Mouse (Mus musculus) liver, embryonic 14.5 days (tissue): ENCODE measurements around the gene Cnppd1. TPM values are rescaled to one million over a fixed set of nuclear protein-coding genes. Genes with fewer than 3 reads are reported as not detected.
A peak's percentile ranks its signal among the peaks of the same experiment; 100 is the strongest.

Experiments used
- ATAC-seq: fragments of 200-750 bp; cut with Nextera tagmentation; 2 replicates; pipeline ENCODE4 v1.8.0; 2017; ENCODE audit warnings: moderate number of reproducible peaks, mild to moderate bottlenecking, moderate library complexity; ENCODE audit not compliant: insufficient read depth
- DNase-seq, 3 experiments: peaks; one replicate each; pipeline ENCODE4 v3.0.0-alpha.2; 2012 to 2013; ENCODE audit warnings: low read depth in 3 of 3, low spot score in 3 of 3
- H3K27ac ChIP-seq: fragments of 300-500 bp; sonication (generic); 2 replicates; pipeline ENCODE4 v1.5.1; 2014; ENCODE audit warnings: moderate library complexity, mild to moderate bottlenecking, control low read depth, inconsistent platforms
- H3K27me3 ChIP-seq: fragments of 300-500 bp; sonication (generic); 2 replicates; pipeline ENCODE4 v1.6.1; 2014; ENCODE audit warnings: mild to moderate bottlenecking, low read length, moderate library complexity; ENCODE audit not compliant: control insufficient read depth, insufficient read depth
- H3K36me3 ChIP-seq: fragments of 300-500 bp; sonication (generic); replicated peaks from 2 replicates; pipeline ENCODE4 v1.6.1; 2014; ENCODE audit warnings: low read depth; ENCODE audit not compliant: control insufficient read depth, insufficient read depth
- H3K4me1 ChIP-seq, 2 experiments: fragments of 200-500 bp in 1 of 2; fragments of 300-500 bp in 1 of 2; sonication (generic) in 1 of 2; replicated peaks; 2 replicates each; pipeline ENCODE4 v1.6.1; 2012 to 2014; ENCODE audit warnings: antibody characterized with exemption in 1 of 2, inconsistent platforms in 1 of 2, low read length in 1 of 2; ENCODE audit not compliant: control insufficient read depth in 2 of 2, insufficient read depth in 2 of 2
- H3K4me2 ChIP-seq: fragments of 300-500 bp; sonication (generic); 2 replicates; pipeline ENCODE4 v1.6.1; 2014; ENCODE audit warnings: low read depth, mild to moderate bottlenecking, control low read depth, moderate library complexity
- H3K4me3 ChIP-seq, 2 experiments: fragments of 200-500 bp in 1 of 2; fragments of 300-500 bp in 1 of 2; sonication (generic) in 1 of 2; 2 replicates each; pipeline ENCODE4 v1.5.1; 2012 to 2014; ENCODE audit warnings: low read depth in 2 of 2, low read length in 2 of 2, mild to moderate bottlenecking in 2 of 2, control low read depth in 1 of 2, inconsistent platforms in 1 of 2, moderate library complexity in 1 of 2; ENCODE audit not compliant: insufficient read depth in 1 of 2
- H3K9ac ChIP-seq: fragments of 300-500 bp; sonication (generic); replicated peaks from 2 replicates; pipeline ENCODE4 v1.6.1; 2014; ENCODE audit warnings: mild to moderate bottlenecking, control low read depth, moderate library complexity
- H3K9me3 ChIP-seq: fragments of 300-500 bp; sonication (generic); 2 replicates; pipeline ENCODE4 v1.6.1; 2016; ENCODE audit warnings: low read length, mixed read lengths; ENCODE audit not compliant: control insufficient read depth
- CTCF ChIP-seq: IDR thresholded peaks from 2 replicates; pipeline ENCODE4 v1.5.1; 2016; ENCODE audit warnings: antibody characterized with exemption, low read depth, control low read depth
- EP300 ChIP-seq: IDR thresholded peaks from 2 replicates; pipeline ENCODE4 v1.6.1; 2016; ENCODE audit warnings: antibody characterized with exemption, low read depth
- WGBS: fragments of 180-500 bp; shearing (Covaris S2); extraction: QIAGEN DNeasy Blood & Tissue Kit; methylation state at CpG from one replicate; pipeline ENCODE4 v1.1.7; 2014; ENCODE audit not compliant: insufficient replicate concordance; 5-methylcytosine and 5-hydroxymethylcytosine counted together
- polyA plus RNA-seq, 2 experiments: library from polyadenylated mRNA; depleted of rRNA in 1 of 2; stranded (reverse) in 1 of 2; unstranded in 1 of 2; fragments of >200 nt; fragmentation: Nextera tagmentation in 1 of 2; extraction: Ambion mirVana in 1 of 2; gene quantifications; 2 replicates each; pipeline versions ENCODE4 v1.2.1 to v1.2.3; 2012 to 2014

The Cnppd1 gene
- polyA plus RNA-seq, 2 experiments, result 31.1 to 33.3 TPM

DNA sequence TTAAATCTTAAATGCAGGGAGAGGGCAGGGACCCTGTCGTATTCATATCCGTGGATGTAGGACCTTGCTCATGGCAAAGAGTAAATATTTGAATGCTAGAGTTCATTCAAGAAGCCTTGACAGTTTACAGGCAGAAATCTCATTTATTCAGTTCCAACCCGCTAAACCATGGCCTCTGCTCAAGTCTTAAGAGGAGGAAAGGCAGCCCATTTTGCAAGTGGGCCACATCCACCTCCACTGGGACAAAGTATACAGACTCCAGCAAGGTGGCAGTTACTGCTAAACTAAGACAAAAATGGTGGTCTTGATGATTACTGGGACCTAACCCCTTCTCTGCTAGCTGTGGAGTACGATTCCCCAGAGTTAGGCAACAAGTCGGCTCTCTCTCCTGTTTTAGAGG lies 17.1 kb downstream of the Cnppd1 start:
- Histone ChIP-seq H3K27ac (peak overlapping the region; percentile 96), H3K4me3 (peak overlapping the region; percentile 69 to 72), H3K9me3 (no peaks in the 10 kb centered on the region), H3K4me2 (peak overlapping the region; percentile 88), H3K36me3 (no peaks in the 10 kb centered on the region), H3K27me3 (no peaks in the 10 kb centered on the region), H3K9ac (peak overlapping the region; percentile 76), H3K4me1 (peaks cover 12 to 15% of the 10 kb centered on the region in 2 experiments)
- no peak for TF ChIP-seq EP300
- no peak for TF ChIP-seq CTCF
- WGBS, result 29% methylated on average over 5 of the region's 5 CpGs
- DNase-seq, result no peak
- no peak for ATAC-seq

DNA sequence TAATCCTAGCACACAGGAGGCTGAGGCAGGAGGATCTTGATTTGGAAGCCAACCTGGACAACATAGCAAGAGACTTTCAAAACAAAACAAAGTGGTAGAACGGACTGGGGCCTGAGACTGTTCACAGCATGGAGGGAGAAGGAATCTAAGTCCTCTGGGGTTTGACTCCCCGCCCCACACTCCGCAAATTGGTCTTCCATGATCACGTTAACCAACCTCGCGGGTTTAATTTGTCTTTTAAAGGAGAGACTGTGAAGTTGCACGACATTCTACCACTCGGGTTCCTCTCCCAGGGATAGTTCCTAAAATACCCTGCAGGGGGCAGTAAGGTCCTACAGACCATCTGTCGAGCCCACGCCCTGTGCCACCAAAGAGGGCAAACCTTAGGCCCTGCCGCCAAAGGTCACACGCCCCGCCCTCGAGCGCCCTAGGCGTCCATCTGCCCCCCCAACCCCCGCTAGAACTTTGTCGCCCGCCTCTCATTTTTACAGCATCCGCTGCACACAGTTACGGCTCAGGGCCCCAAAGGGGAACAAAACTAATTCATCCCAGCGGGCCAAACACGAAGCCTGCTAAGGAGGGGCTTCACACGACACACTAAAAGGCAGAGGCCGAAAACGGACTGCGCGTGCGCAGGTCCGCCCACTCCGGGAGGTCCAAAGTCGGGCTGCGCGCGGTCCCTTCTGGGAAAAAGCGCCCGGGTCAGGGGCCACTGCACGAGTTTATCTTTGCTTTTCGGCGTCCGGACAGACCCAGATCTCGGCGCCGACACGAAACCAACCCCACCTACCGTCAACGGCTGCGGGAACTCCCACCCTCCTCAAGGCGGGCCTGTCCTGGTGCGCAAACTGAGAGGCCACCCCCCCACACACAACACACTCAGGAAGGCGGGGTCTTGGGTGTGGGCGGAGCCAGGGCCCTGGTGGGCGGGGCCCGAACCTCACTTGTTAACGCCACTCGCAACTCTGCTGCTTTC lies 17.9 kb downstream of the Cnppd1 start, which contains the start of gene Nhej1:
Nhej1 (minus strand) TSS at position 855 of the 976 bp plus-strand sequence.
- Histone ChIP-seq H3K4me1 (peaks cover 12 to 15% of the 10 kb centered on the region in 2 experiments), H3K27me3 (no peaks in the 10 kb centered on the region), H3K9me3 (no peaks in the 10 kb centered on the region), H3K36me3 (no peaks in the 10 kb centered on the region), H3K4me2 (peak within 1 kb of the TSS; percentile 88), H3K27ac (peak within 1 kb of the TSS; percentile 96), H3K4me3 (peak within 1 kb of the TSS; percentile 69 to 72), H3K9ac (peak within 1 kb of the TSS; percentile 76)
- 2% methylated on average over 56 of the region's 56 CpGs for WGBS
- TF ChIP-seq CTCF (peak; percentile 94), EP300 (peak; percentile 52)
- DNase-seq (peak; percentile 92 to 95 (median 93)), ATAC-seq (peak; percentile 96)

DNA sequence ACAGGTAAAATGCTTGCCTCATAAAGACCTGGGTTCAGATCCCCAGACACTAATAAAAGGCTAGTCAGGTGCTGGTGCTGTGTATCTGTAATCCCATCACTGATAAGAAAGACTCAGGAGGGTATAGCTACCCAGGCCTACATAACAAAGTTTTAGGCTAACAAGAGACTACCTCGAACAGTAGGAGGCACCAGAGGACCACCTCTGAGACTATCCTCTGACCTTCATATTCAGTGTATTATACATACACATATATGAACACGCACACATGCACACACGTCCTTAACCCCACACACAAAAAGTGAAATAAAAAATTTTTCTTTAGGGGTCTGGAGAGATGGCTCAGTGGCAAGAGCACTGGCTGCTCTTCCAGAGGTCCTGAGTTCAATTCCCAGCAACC lies 20.3 kb downstream of the Cnppd1 start:
- no peak overlapping the region for H3K27ac ChIP-seq
- H3K36me3 ChIP-seq, result no peaks in the 10 kb centered on the region
- H3K9me3 ChIP-seq, result no peaks in the 10 kb centered on the region
- H3K4me3 ChIP-seq, result no peak overlapping the region
- ATAC-seq (no peak), DNase-seq (no peak)
- no peaks in the 10 kb centered on the region for H3K27me3 ChIP-seq
- H3K9ac ChIP-seq, result no peak overlapping the region
- peaks cover 12 to 15% of the 10 kb centered on the region in 2 experiments for H3K4me1 ChIP-seq
- TF ChIP-seq CTCF (peak; percentile 48; the same call in 1 of the 2 replicates), EP300 (no peak)
- 58% methylated on average over 3 of the region's 3 CpGs for WGBS
- H3K4me2 ChIP-seq, result no peak overlapping the region

Other genes starting within 250 kb of the Cnppd1 start
- not detected in 2 replicates for gene Cryba2, start 249.6 kb downstream of the Cnppd1 start, polyA plus RNA-seq (2012; rRNA removed)
- not detected in 2 replicates for gene Cryba2, start 249.6 kb downstream of the Cnppd1 start, polyA plus RNA-seq (2014; fragmentation: Nextera tagmentation; extraction: Ambion mirVana)
- under 0.01 and 0.01 TPM in 2 replicates for gene Cfap65, start 207.1 kb downstream of the Cnppd1 start, polyA plus RNA-seq (2012; rRNA removed)
- gene Cfap65, start 207.1 kb downstream of the Cnppd1 start, polyA plus RNA-seq (2014; fragmentation: Nextera tagmentation; extraction: Ambion mirVana), result not detected in 2 replicates
- 2.4 and 3.4 TPM in 2 replicates for gene Ihh, start 191.0 kb downstream of the Cnppd1 start, polyA plus RNA-seq (2012; rRNA removed)
- 1.5 and 1.7 TPM in 2 replicates for gene Ihh, start 191.0 kb downstream of the Cnppd1 start, polyA plus RNA-seq (2014; fragmentation: Nextera tagmentation; extraction: Ambion mirVana)
- gene Nhej1, start 17.5 kb downstream of the Cnppd1 start, polyA plus RNA-seq (2012; rRNA removed), result 1.3 and 2.0 TPM in 2 replicates
- 5.2 and 7.2 TPM in 2 replicates for gene Nhej1, start 17.5 kb downstream of the Cnppd1 start, polyA plus RNA-seq (2014; fragmentation: Nextera tagmentation; extraction: Ambion mirVana)
- gene Slc23a3, start 8.8 kb downstream of the Cnppd1 start, polyA plus RNA-seq (2012; rRNA removed), result 1.4 and 1.7 TPM in 2 replicates
- 1.2 TPM in 2 replicates for gene Slc23a3, start 8.8 kb downstream of the Cnppd1 start, polyA plus RNA-seq (2014; fragmentation: Nextera tagmentation; extraction: Ambion mirVana)
- 61.8 and 74.5 TPM in 2 replicates for gene Retreg2, start 67 bp upstream of the Cnppd1 start, polyA plus RNA-seq (2012; rRNA removed)
- gene Retreg2, start 67 bp upstream of the Cnppd1 start, polyA plus RNA-seq (2014; fragmentation: Nextera tagmentation; extraction: Ambion mirVana), result 45.1 and 58.8 TPM in 2 replicates
- gene Zfand2b, start 25.9 kb upstream of the Cnppd1 start, polyA plus RNA-seq (2012; rRNA removed), result 35.3 and 43.5 TPM in 2 replicates
- gene Zfand2b, start 25.9 kb upstream of the Cnppd1 start, polyA plus RNA-seq (2014; fragmentation: Nextera tagmentation; extraction: Ambion mirVana), result 40.6 and 41.6 TPM in 2 replicates
- 31.4 and 41.4 TPM in 2 replicates for gene Abcb6, start 37.7 kb upstream of the Cnppd1 start, polyA plus RNA-seq (2012; rRNA removed)
- 48.9 and 58.5 TPM in 2 replicates for gene Abcb6, start 37.7 kb upstream of the Cnppd1 start, polyA plus RNA-seq (2014; fragmentation: Nextera tagmentation; extraction: Ambion mirVana)
- 6.3 and 7.6 TPM in 2 replicates for gene Ankzf1, start 49.4 kb upstream of the Cnppd1 start, polyA plus RNA-seq (2012; rRNA removed)
- 4.8 and 7.2 TPM in 2 replicates for gene Ankzf1, start 49.4 kb upstream of the Cnppd1 start, polyA plus RNA-seq (2014; fragmentation: Nextera tagmentation; extraction: Ambion mirVana)
- 17.4 and 23.6 TPM in 2 replicates for gene Atg9a, start 49.5 kb upstream of the Cnppd1 start, polyA plus RNA-seq (2012; rRNA removed)
- gene Atg9a, start 49.5 kb upstream of the Cnppd1 start, polyA plus RNA-seq (2014; fragmentation: Nextera tagmentation; extraction: Ambion mirVana), result 16.4 and 18.3 TPM in 2 replicates
- gene Glb1l, start 68.1 kb upstream of the Cnppd1 start, polyA plus RNA-seq (2012; rRNA removed), result 4.0 and 4.9 TPM in 2 replicates
- 3.2 and 4.3 TPM in 2 replicates for gene Glb1l, start 68.1 kb upstream of the Cnppd1 start, polyA plus RNA-seq (2014; fragmentation: Nextera tagmentation; extraction: Ambion mirVana)
- gene Stk16, start 68.1 kb upstream of the Cnppd1 start, polyA plus RNA-seq (2012; rRNA removed), result 76.3 and 93.3 TPM in 2 replicates
- gene Stk16, start 68.1 kb upstream of the Cnppd1 start, polyA plus RNA-seq (2014; fragmentation: Nextera tagmentation; extraction: Ambion mirVana), result 61.8 and 66.1 TPM in 2 replicates
- gene Tuba4a, start 77.2 kb upstream of the Cnppd1 start, polyA plus RNA-seq (2012; rRNA removed), result 155 and 168 TPM in 2 replicates
- 346 and 362 TPM in 2 replicates for gene Tuba4a, start 77.2 kb upstream of the Cnppd1 start, polyA plus RNA-seq (2014; fragmentation: Nextera tagmentation; extraction: Ambion mirVana)
- not detected in 2 replicates for gene A630095N17Rik, start 89.4 kb upstream of the Cnppd1 start, polyA plus RNA-seq (2012; rRNA removed)
- gene A630095N17Rik, start 89.4 kb upstream of the Cnppd1 start, polyA plus RNA-seq (2014; fragmentation: Nextera tagmentation; extraction: Ambion mirVana), result 0.22 TPM in 1 of 2 replicates, not detected in the other
- gene Dnajb2, start 93.7 kb upstream of the Cnppd1 start, polyA plus RNA-seq (2012; rRNA removed), result 17.6 and 21.1 TPM in 2 replicates
- 11.1 and 12.5 TPM in 2 replicates for gene Dnajb2, start 93.7 kb upstream of the Cnppd1 start, polyA plus RNA-seq (2014; fragmentation: Nextera tagmentation; extraction: Ambion mirVana)
- 0.26 and 0.28 TPM in 2 replicates for gene Ptprn, start 121.8 kb upstream of the Cnppd1 start, polyA plus RNA-seq (2012; rRNA removed)
- gene Ptprn, start 121.8 kb upstream of the Cnppd1 start, polyA plus RNA-seq (2014; fragmentation: Nextera tagmentation; extraction: Ambion mirVana), result 0.08 and 0.17 TPM in 2 replicates
- not detected in 2 replicates for gene Resp18, start 135.7 kb upstream of the Cnppd1 start, polyA plus RNA-seq (2012; rRNA removed)
- gene Resp18, start 135.7 kb upstream of the Cnppd1 start, polyA plus RNA-seq (2014; fragmentation: Nextera tagmentation; extraction: Ambion mirVana), result not detected in 2 replicates
- 35.6 and 39.3 TPM in 2 replicates for gene Dnpep, start 175.3 kb upstream of the Cnppd1 start, polyA plus RNA-seq (2012; rRNA removed)
- gene Dnpep, start 175.3 kb upstream of the Cnppd1 start, polyA plus RNA-seq (2014; fragmentation: Nextera tagmentation; extraction: Ambion mirVana), result 43.4 and 48.4 TPM in 2 replicates
- gene Des, start 217.6 kb upstream of the Cnppd1 start, polyA plus RNA-seq (2012; rRNA removed), result 1.1 TPM in 2 replicates
- gene Des, start 217.6 kb upstream of the Cnppd1 start, polyA plus RNA-seq (2014; fragmentation: Nextera tagmentation; extraction: Ambion mirVana), result 1.4 and 2.1 TPM in 2 replicates
- gene Speg, start 232.6 kb upstream of the Cnppd1 start, polyA plus RNA-seq (2012; rRNA removed), result 8.4 and 8.5 TPM in 2 replicates
- gene Speg, start 232.6 kb upstream of the Cnppd1 start, polyA plus RNA-seq (2014; fragmentation: Nextera tagmentation; extraction: Ambion mirVana), result 8.4 and 9.5 TPM in 2 replicates